Comparison of ENCODE assay signal across 9 mouse cellular contexts in the genomic region with DNA sequence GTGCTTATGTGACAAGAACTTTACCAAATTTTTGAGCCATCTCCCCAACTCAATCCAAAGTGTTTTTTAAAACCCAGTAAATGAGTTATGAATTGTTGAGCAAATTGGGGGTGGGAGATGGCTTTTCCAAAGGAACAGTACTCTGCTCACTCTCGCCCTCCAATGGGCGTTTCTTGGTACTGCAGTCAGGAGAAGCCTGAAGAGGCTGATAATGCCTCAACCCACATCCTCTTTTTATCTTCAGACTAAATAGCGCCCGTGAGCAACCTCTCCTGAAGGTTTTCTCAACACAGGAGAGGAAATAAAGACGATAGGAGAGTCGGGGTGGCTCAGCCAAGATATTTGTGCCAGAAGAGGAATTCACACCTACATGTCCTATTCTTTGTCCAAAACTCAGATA. TPM values are rescaled to one million over a fixed set of nuclear protein-coding genes. Genes with fewer than 3 reads are reported as not detected.
DNase-seq lines count a peak whose midpoint lies in the region; ATAC-seq and TF ChIP-seq lines count a peak whose summit lies in the region.
"Had no signal": no experiment of that assay in that cellular context is flagged by ENCODE, and none has a peak within 500 bp of the region (broad histone marks: within the 10 kb centered on the region; RNA-seq: fewer than 3 reads in every experiment).

No protein-coding gene starts in this region.

- DNase-seq in forebrain, embryonic 11.5 days (ENCODE audit: low spot score): peak; percentile 66
- no peak for DNase-seq in forebrain, embryonic 10.5 days (ENCODE audit: extremely low spot score, low spot score)
- no peak for DNase-seq in liver, adult 2 months (ENCODE audit: extremely low read depth, low read depth, low spot score)
- peak; percentile 79 for DNase-seq in lung, postnatal 10 days
- no peak for DNase-seq in frontal cortex, postnatal 36 days (ENCODE audit: low spot score in 2 of 2)
- no peak for DNase-seq in spleen, postnatal 36 days (ENCODE audit: low spot score in 2 of 2)

- ATAC-seq in forebrain, embryonic 11.5 days (replicated peaks; ENCODE audit: low FRiP score): no peak
- ATAC-seq in liver, embryonic 12.5 days: no peak
- peak; percentile 86 for ATAC-seq in common myeloid progenitor, adult 5-6 weeks (replicated peaks; ENCODE audit: low read depth, poor library complexity, severe bottlenecking)

- TF ChIP-seq POLR2A in liver, adult 2 months (IDR thresholded peaks at IDR 0.05; ENCODE audit: extremely low read depth, insufficient read depth, low read length): no peak

- no peaks in the 10 kb centered on the region for H3K79me2 ChIP-seq in liver, adult 2 months (ENCODE audit: control insufficient read depth, insufficient read depth, low read length)

- peak; percentile 52; the same call in 1 of the 2 replicates for TF ChIP-seq CTCF in liver, adult 2 months (IDR thresholded peaks at IDR 0.05; ENCODE audit: low read depth, low read length)

- H3K9ac ChIP-seq in forebrain, embryonic 11.5 days (ENCODE audit: low read length): no peak overlapping the region
- H3K9ac ChIP-seq in liver, adult 2 months (ENCODE audit: low read depth, low read length): no peak overlapping the region
- no peak overlapping the region for H3K9ac ChIP-seq in liver, embryonic 12.5 days
- H3K9ac ChIP-seq: midbrain, embryonic 12.5 days had no signal

- no peaks in the 10 kb centered on the region for H3K27me3 ChIP-seq in forebrain, embryonic 11.5 days (ENCODE audit: control insufficient read depth, insufficient read depth, low read length)
- peaks cover 7% of the 10 kb centered on the region; the same call in 1 of the 2 replicates for H3K27me3 ChIP-seq in forebrain, embryonic 10.5 days (ENCODE audit: poor library complexity, severe bottlenecking)
- H3K27me3 ChIP-seq in liver, adult 2 months (ENCODE audit: control insufficient read depth, insufficient read depth, low read length): no peaks in the 10 kb centered on the region; the same call in 1 of the 2 replicates
- no peaks in the 10 kb centered on the region; the same call in 1 of the 2 replicates for H3K27me3 ChIP-seq in liver, embryonic 12.5 days (replicated peaks)
- H3K27me3 ChIP-seq: midbrain, embryonic 12.5 days had no signal

- WGBS in forebrain, embryonic 11.5 days: 22% methylated on average over 6 of the region's 6 CpGs
- WGBS in forebrain, embryonic 10.5 days: 21% methylated on average over 6 of the region's 6 CpGs
- WGBS in liver, adult 2 months: 13% methylated on average over 6 of the region's 6 CpGs
- WGBS in liver, embryonic 12.5 days (ENCODE audit: insufficient replicate concordance): 4% methylated on average over 6 of the region's 6 CpGs

- H3K4me2 ChIP-seq in forebrain, embryonic 11.5 days (ENCODE audit: low read depth, low read length, severe bottlenecking): no peak overlapping the region
- no peak overlapping the region for H3K4me2 ChIP-seq in liver, embryonic 12.5 days
- H3K4me2 ChIP-seq: midbrain, embryonic 12.5 days had no signal

- H3K36me3 ChIP-seq in forebrain, embryonic 11.5 days (ENCODE audit: control insufficient read depth, insufficient read depth, low read length): no peaks in the 10 kb centered on the region
- no peaks in the 10 kb centered on the region for H3K36me3 ChIP-seq in forebrain, embryonic 10.5 days (replicated peaks)
- no peaks in the 10 kb centered on the region for H3K36me3 ChIP-seq in liver, adult 2 months (ENCODE audit: control insufficient read depth, insufficient read depth, low read length)
- no peaks in the 10 kb centered on the region for H3K36me3 ChIP-seq in liver, embryonic 12.5 days
- H3K36me3 ChIP-seq: midbrain, embryonic 12.5 days had no signal

- H3K9me3 ChIP-seq in forebrain, embryonic 11.5 days (ENCODE audit: control insufficient read depth, low read length): no peaks in the 10 kb centered on the region
- no peaks in the 10 kb centered on the region for H3K9me3 ChIP-seq in forebrain, embryonic 10.5 days
- H3K9me3 ChIP-seq in liver, embryonic 12.5 days (replicated peaks): no peaks in the 10 kb centered on the region
- H3K9me3 ChIP-seq: midbrain, embryonic 12.5 days had no signal

- no peak overlapping the region for H3K27ac ChIP-seq in forebrain, embryonic 11.5 days (ENCODE audit: low read depth, low read length)
- H3K27ac ChIP-seq in forebrain, embryonic 10.5 days: no peak overlapping the region
- H3K27ac ChIP-seq in liver, adult 2 months (replicated peaks; ENCODE audit: insufficient read depth, low read depth, low read length): no peak overlapping the region
- H3K27ac ChIP-seq in liver, embryonic 12.5 days: no peak overlapping the region
- H3K27ac ChIP-seq: midbrain, embryonic 12.5 days had no signal

- H3K4me1 ChIP-seq in forebrain, embryonic 11.5 days (replicated peaks; ENCODE audit: control insufficient read depth, insufficient read depth, low read length): no peaks in the 10 kb centered on the region; the same call in 1 of the 2 replicates
- H3K4me1 ChIP-seq in forebrain, embryonic 10.5 days: peaks cover 4% of the 10 kb centered on the region; the same call in 1 of the 2 replicates
- no peaks in the 10 kb centered on the region for H3K4me1 ChIP-seq in liver, adult 2 months (ENCODE audit: control insufficient read depth, insufficient read depth, low read length)
- no peaks in the 10 kb centered on the region for H3K4me1 ChIP-seq in liver, embryonic 12.5 days
- H3K4me1 ChIP-seq: midbrain, embryonic 12.5 days had no signal

- no peak overlapping the region for H3K4me3 ChIP-seq in forebrain, embryonic 11.5 days (ENCODE audit: low read depth, low read length)
- no peak overlapping the region for H3K4me3 ChIP-seq in forebrain, embryonic 10.5 days
- H3K4me3 ChIP-seq in liver, adult 2 months (ENCODE audit: insufficient read depth, low read depth, low read length): no peak overlapping the region
- H3K4me3 ChIP-seq in liver, embryonic 12.5 days: no peak overlapping the region
- H3K4me3 ChIP-seq: midbrain, embryonic 12.5 days had no signal

RNA-seq across cellular contexts. Expression of gene Gm45716, which starts 19.7 kb away (rescaled TPM):
- 18.0 and 19.3 TPM in 2 replicates for polyA plus RNA-seq in forebrain, embryonic 11.5 days (2014; fragmentation: Nextera tagmentation; extraction: Ambion mirVana)
- 14.7 and 16.9 TPM in 2 replicates for polyA plus RNA-seq in forebrain, embryonic 10.5 days (2016; fragmentation: Nextera tagmentation; extraction: Ambion mirVana)
- 3.6 and 4.9 TPM in 2 replicates for total RNA-seq in liver, adult 2 months (2014; rRNA removed)
- 1.9 and 2.5 TPM in 2 replicates for polyA plus RNA-seq in liver, adult 2 months (2012; rRNA removed)
- 3.0 and 3.4 TPM in 2 replicates for polyA plus RNA-seq in liver, embryonic 12.5 days (2016; fragmentation: Nextera tagmentation; extraction: Ambion mirVana)
- total RNA-seq in common myeloid progenitor, adult 5-6 weeks (2017): 4.3 and 11.0 TPM in 2 replicates

Comparison
In these comparisons a context has a peak if more than half of its experiments do, and no peak if none do; other contexts are left out.
1. DNase-seq: peak in forebrain, embryonic 11.5 days (single experiment) and lung, postnatal 10 days (single experiment); none in forebrain, embryonic 10.5 days (single experiment), liver, adult 2 months (single experiment), frontal cortex, postnatal 36 days (0 of 2) and spleen, postnatal 36 days (0 of 2).